Mouse (Mus musculus) thymus, postnatal 0 days (tissue): Measurements from ENCODE around the gene Samd7. TPM values are rescaled to one million over a fixed set of nuclear protein-coding genes. Genes with fewer than 3 reads are reported as not detected.
"Not testable (repeated sequence)": the region's sequence is repeated elsewhere in the genome, so short reads cannot be mapped to it uniquely, and the experiment has no call there.

Experiments used
- DNase-seq: peaks from one replicate; pipeline ENCODE4 v3.0.0-alpha.2; 2015; ENCODE audit warnings: low spot score
- polyA plus RNA-seq: library from polyadenylated mRNA; unstranded; fragments of >200 nt; fragmentation: Nextera tagmentation; extraction: Ambion mirVana; gene quantifications from 2 replicates; pipeline ENCODE4 v1.2.1, GENCODE M21; 2015

The Samd7 gene
- 0.08 TPM in 1 of 2 replicates, not detected in the other for polyA plus RNA-seq

GRCm38 (mm10) chr3:30746006-30746405 is at the start of gene Samd7:
Gene Samd7 (plus strand): TSS chr3:30746293.
- DNase-seq, result no peak

- DNase-seq, result no peak
These were observed 49.7 kb upstream of the Samd7 start for GRCm38 (mm10) chr3:30696346-30696745.

GRCm38 (mm10) chr3:30697891-30698290 is 48.2 kb upstream of the Samd7 start:
- no peak for DNase-seq

- DNase-seq, result not testable (repeated sequence)
These were observed 46.2 kb upstream of the Samd7 start, which contains the start of gene Lrrc31 for GRCm38 (mm10) chr3:30699711-30700505. Gene Lrrc31 (minus strand): TSS chr3:30699843.

GRCm38 (mm10) chr3:30705977-30706376 is 40.1 kb upstream of the Samd7 start:
- DNase-seq, result no peak

GRCm38 (mm10) chr3:30706614-30707276 is 39.3 kb upstream of the Samd7 start:
- no peak for DNase-seq

- no peak for DNase-seq
These were observed 35.9 kb upstream of the Samd7 start for GRCm38 (mm10) chr3:30710191-30710590.

DNA sequence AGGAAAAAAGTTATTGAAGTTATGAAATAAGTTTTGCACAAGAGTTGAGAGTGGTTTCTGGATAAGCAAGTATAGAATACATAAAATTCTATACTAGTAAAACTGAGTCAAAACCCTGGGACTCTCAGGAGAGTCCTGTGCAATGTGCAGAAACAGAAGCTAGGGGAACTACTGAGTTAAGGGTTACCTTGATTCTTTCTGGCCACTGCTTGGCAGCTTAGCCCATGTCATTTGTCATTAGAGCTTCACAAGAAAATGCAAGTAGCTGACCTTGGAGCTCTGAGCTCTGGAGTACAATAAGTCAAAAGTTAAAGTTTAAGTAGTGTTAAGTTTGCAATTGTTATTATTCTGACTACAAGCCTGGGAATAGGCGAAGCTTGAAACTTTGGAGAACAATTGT is 32.8 kb upstream of the Samd7 start:
- no peak for DNase-seq

DNA sequence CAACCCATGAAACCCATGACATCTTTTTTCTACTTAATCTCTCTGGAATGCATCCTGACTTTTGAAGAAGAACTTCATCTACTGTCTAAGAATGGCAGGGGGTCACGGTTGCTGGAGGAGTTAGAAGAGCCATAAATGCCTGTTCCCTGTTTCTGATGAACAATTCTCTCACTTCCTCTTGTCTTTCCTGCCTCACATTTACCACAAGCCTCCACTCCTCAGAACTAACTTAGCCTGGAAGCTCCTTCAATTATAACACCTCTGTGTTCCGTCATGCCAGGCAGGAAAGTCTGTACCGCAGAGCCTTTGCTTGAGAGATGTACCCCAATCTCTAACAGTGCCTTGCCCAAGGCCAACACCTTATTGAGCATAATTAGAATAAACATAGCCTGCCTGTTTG is 27.4 kb upstream of the Samd7 start:
- no peak for DNase-seq

- DNase-seq, result no peak
These were observed 24.1 kb upstream of the Samd7 start for GRCm38 (mm10) chr3:30722036-30722435.

GRCm38 (mm10) chr3:30722461-30722860 is 23.6 kb upstream of the Samd7 start:
- DNase-seq, result no peak

- no peak for DNase-seq
These were observed 22.9 kb upstream of the Samd7 start for GRCm38 (mm10) chr3:30723179-30723578.

- no peak for DNase-seq
These were observed 21.8 kb upstream of the Samd7 start for GRCm38 (mm10) chr3:30724105-30724824.

DNA sequence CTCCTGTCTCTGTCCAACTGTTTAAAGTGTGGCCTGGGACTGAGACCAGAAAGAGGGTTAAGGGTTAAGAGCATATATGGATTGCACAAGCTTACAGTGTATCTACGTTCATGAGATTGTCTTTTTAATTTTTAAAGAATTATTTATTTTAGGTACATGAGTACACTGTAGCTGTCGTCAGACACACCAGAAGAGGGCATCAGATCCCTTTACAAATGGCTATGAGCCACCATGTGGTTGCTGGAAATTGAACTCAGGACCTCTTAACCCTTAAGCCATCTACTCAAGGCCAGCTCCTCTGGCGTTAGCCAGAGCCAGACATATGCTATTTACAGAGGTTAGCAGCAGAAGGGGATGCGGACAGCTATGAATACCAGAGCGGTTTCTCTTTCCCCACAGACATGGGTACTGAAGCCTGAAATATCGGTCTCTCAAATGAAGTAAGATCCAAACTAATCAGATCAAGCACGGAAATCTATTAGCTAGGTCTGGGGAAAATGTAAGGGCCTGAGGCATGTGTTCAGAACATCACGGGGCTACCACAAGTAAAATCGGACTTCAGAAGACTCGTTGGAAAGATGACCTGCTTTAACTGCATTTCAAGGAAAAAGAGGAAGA is 21.1 kb upstream of the Samd7 start:
- DNase-seq, result no peak

DNA sequence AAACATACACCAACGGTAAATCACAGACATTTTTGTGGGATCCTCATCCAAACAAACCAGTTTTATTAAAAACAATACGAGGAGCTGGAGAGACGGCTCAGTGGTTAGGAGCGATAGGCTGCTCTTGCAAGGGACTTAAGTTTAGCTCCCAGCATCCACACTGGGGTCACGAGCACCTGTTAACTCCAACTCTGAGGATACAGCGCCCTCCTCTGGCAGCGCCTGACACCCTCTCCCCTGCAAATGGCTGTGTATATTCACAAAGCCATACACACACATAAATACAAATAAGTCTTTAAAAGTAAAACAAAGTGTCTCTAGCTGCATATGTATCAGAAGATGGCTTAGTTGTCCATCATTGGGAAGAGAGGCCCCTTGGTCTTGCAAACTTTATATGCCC is 20.6 kb upstream of the Samd7 start:
- no peak for DNase-seq

- no peak for DNase-seq
These were observed 18.9 kb upstream of the Samd7 start for GRCm38 (mm10) chr3:30727209-30727608.

DNA sequence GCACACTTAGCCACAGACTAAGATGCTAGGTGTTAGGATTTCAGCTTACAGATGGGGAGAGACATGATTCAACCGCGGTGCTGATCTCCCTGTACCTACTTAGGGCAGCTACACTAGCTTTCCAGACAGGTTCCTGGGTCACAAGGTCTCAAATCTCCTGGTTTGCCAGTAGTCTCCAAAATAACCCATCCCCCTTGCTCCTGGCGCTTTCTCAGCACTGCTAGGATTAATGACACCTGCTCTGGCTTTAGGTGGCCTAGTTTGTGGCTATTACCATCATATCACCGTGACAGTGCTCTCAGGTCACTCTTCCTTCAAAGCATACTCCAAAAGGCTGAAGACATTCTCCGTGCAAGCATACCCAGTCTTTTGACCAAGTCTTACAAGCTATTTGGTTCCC is 17.0 kb upstream of the Samd7 start:
- DNase-seq, result no peak

GRCm38 (mm10) chr3:30736809-30737208 is 9.3 kb upstream of the Samd7 start:
- DNase-seq, result no peak

DNA sequence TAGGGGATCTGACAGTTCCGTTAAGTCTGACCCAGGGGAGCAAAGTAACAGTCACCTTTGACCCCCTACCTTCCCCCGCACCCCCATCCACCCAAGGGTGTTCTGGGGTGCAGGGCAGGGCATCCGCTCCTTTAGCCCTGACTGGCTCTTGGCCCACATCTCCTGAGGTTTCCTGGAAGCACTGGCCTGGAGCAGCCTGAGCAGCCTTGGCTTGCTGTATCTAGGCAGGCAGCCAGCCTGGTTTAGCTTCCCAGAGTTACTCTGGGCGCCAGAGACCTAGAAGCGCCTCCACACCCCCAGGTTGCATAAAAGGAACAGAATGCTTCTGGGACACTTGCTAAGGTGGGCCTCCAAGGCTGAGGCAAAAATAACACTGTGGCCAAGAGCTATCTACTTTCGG is 4.8 kb upstream of the Samd7 start:
- no peak for DNase-seq

- no peak for DNase-seq
These were observed 3.2 kb upstream of the Samd7 start for GRCm38 (mm10) chr3:30742891-30743290.

GRCm38 (mm10) chr3:30748316-30748715 is 2.2 kb downstream of the Samd7 start:
- no peak for DNase-seq

DNA sequence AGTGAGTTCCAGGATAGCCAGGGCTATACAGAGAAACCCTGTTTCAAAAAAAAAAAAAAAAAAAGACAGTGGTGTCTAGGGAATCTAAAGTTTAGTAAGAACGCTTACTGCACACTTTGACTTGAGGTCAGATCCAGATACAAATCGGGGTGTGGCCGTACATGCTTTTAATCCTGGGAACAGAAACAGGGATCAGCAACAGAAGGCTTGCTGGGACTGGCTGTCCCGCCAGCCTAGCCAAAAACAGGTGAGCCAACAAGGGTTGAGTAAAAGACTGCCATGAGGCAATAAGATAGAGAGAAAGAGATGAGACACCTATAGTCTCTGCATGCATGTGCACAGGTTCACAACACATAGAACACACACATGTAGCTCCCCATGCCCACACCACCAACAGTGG is 8.6 kb downstream of the Samd7 start:
- DNase-seq, result no peak
